Mouse (Mus musculus) brain, embryonic 14.5 days (tissue): Measurements from ENCODE around the gene Grin2a.

Experiments used
- CTCF ChIP-seq: fragments of 200-500 bp; IDR thresholded peaks from 2 replicates; pipeline ENCODE4 v1.5.1; 2012; ENCODE audit warnings: inconsistent platforms, mild to moderate bottlenecking, moderate library complexity, borderline replicate concordance; ENCODE audit not compliant: insufficient read depth, insufficient read length; ENCODE audit errors: extremely low read depth
- POLR2A ChIP-seq: fragments of 200-500 bp; IDR thresholded peaks from 2 replicates; pipeline ENCODE4 v1.6.1; 2012; ENCODE audit warnings: mild to moderate bottlenecking, inconsistent platforms, borderline replicate concordance; ENCODE audit not compliant: poor library complexity, insufficient read depth, insufficient read length, severe bottlenecking; ENCODE audit errors: extremely low read depth

GRCm38 (mm10) chr16:9752600-9752999 is 242.8 kb downstream of the Grin2a start:
- TF ChIP-seq CTCF (no peak), POLR2A (no peak)
